13 mouse cellular contexts compared by ENCODE assay signal in the genomic region with DNA sequence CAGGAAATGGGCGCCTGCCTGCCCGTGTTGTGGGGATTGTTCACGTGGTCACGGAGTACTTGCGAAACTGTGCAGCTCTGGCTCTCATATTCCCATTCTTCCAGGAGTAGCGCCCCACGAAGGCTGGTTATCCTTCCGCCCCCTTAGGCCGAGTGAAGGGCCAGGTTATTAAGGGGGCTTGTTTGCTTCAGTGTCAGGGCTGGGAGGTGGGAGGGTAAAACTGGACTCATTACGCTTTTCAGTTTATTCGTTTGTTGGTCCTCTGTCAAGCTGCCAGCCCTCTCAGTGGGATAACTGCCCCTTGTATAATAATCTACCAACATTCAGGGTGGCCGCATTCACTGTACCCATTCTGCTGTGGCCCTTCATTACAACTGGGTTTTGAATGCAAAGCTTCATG.
DNase-seq lines count a peak whose midpoint lies in the region; ATAC-seq lines count a peak whose summit lies in the region.
"Had no signal": no experiment of that assay in that cellular context is flagged by ENCODE, and none has a peak within 500 bp of the region (broad histone marks: within the 10 kb centered on the region; RNA-seq: fewer than 3 reads in every experiment).

No protein-coding gene starts in this region.

- H3K9me3 ChIP-seq in forebrain, embryonic 11.5 days (ENCODE audit: control insufficient read depth, low read length) = no peaks in the 10 kb centered on the region
- H3K9me3 ChIP-seq in midbrain, embryonic 10.5 days (replicated peaks) = no peaks in the 10 kb centered on the region
- H3K9me3 ChIP-seq: embryonic facial prominence, embryonic 13.5 days; liver, embryonic 15.5 days; megakaryocyte, embryonic 14.5 days; stomach, embryonic 15.5 days had no signal

- no peak overlapping the region for H3K4me3 ChIP-seq in forebrain, embryonic 11.5 days (ENCODE audit: low read depth, low read length)
- H3K4me3 ChIP-seq in midbrain, embryonic 10.5 days = no peak overlapping the region
- H3K4me3 ChIP-seq: embryonic facial prominence, embryonic 13.5 days; liver, embryonic 15.5 days; megakaryocyte, embryonic 14.5 days; stomach, embryonic 15.5 days had no signal

- ATAC-seq in forebrain, embryonic 11.5 days (replicated peaks; ENCODE audit: low FRiP score) = peak; percentile 89

- peaks cover 5% of the 10 kb centered on the region; the same call in 1 of the 2 replicates for H3K27me3 ChIP-seq in forebrain, embryonic 11.5 days (ENCODE audit: control insufficient read depth, insufficient read depth, low read length)
- H3K27me3 ChIP-seq in midbrain, embryonic 10.5 days (ENCODE audit: low read depth, poor library complexity, severe bottlenecking) = no peaks in the 10 kb centered on the region
- H3K27me3 ChIP-seq: embryonic facial prominence, embryonic 13.5 days; liver, embryonic 15.5 days; megakaryocyte, embryonic 14.5 days; stomach, embryonic 15.5 days had no signal

- H3K9ac ChIP-seq in forebrain, embryonic 11.5 days (ENCODE audit: low read length) = no peak overlapping the region
- H3K9ac ChIP-seq: embryonic facial prominence, embryonic 13.5 days; liver, embryonic 15.5 days; stomach, embryonic 15.5 days had no signal

- no peaks in the 10 kb centered on the region; the same call in 1 of the 2 replicates for H3K4me1 ChIP-seq in forebrain, embryonic 11.5 days (replicated peaks; ENCODE audit: control insufficient read depth, insufficient read depth, low read length)
- H3K4me1 ChIP-seq in midbrain, embryonic 10.5 days = peaks cover 20% of the 10 kb centered on the region
- H3K4me1 ChIP-seq: liver, embryonic 15.5 days; megakaryocyte, embryonic 14.5 days; stomach, embryonic 15.5 days had no signal

- 34% methylated on average over 12 of the region's 12 CpGs for WGBS in forebrain, embryonic 11.5 days
- 60% methylated on average over 12 of the region's 12 CpGs for WGBS in midbrain, embryonic 10.5 days

- peak overlapping the region; percentile 9; the same call in 1 of the 2 replicates for H3K4me2 ChIP-seq in forebrain, embryonic 11.5 days (ENCODE audit: low read depth, low read length, severe bottlenecking)
- H3K4me2 ChIP-seq: embryonic facial prominence, embryonic 13.5 days; liver, embryonic 15.5 days; stomach, embryonic 15.5 days had no signal

- no peaks in the 10 kb centered on the region for H3K36me3 ChIP-seq in forebrain, embryonic 11.5 days (ENCODE audit: control insufficient read depth, insufficient read depth, low read length)
- no peaks in the 10 kb centered on the region for H3K36me3 ChIP-seq in midbrain, embryonic 10.5 days
- H3K36me3 ChIP-seq: embryonic facial prominence, embryonic 13.5 days; liver, embryonic 15.5 days; stomach, embryonic 15.5 days had no signal

- no peak overlapping the region for H3K27ac ChIP-seq in forebrain, embryonic 11.5 days (ENCODE audit: low read depth, low read length)
- H3K27ac ChIP-seq in midbrain, embryonic 10.5 days (replicated peaks) = peak overlapping the region; percentile 28; the same call in 1 of the 2 replicates
- H3K27ac ChIP-seq: embryonic facial prominence, embryonic 13.5 days; liver, embryonic 15.5 days; stomach, embryonic 15.5 days had no signal

- DNase-seq in layer of hippocampus, adult 9-11 months = peak; percentile 38
- DNase-seq in layer of hippocampus, postnatal 36 days = no peak
- peak; percentile 14 for DNase-seq in cerebellum, adult 11 months
- peak; percentile 56 for DNase-seq in forebrain, embryonic 11.5 days (ENCODE audit: low spot score)
- no peak for DNase-seq in midbrain, embryonic 10.5 days (ENCODE audit: low spot score)
- DNase-seq in adrenal gland, postnatal 14 days = no peak
- no peak for DNase-seq in gastrocnemius, adult 8-10 months (ENCODE audit: low spot score in 2 of 2)
- no peak for DNase-seq in neural tube, embryonic 10.5 days (ENCODE audit: extremely low spot score, low spot score)
- DNase-seq: kidney, adult 2 months had no signal

Comparison
In these comparisons a context has a peak if more than half of its experiments do, and no peak if none do; other contexts are left out.
1. DNase-seq: peak in layer of hippocampus, adult 9-11 months (single experiment), cerebellum, adult 11 months (single experiment) and forebrain, embryonic 11.5 days (single experiment); none in layer of hippocampus, postnatal 36 days (0 of 2), midbrain, embryonic 10.5 days (single experiment), adrenal gland, postnatal 14 days (single experiment), gastrocnemius, adult 8-10 months (0 of 2) and neural tube, embryonic 10.5 days (single experiment).